Mouse (Mus musculus) lung, adult 2 months (tissue): ENCODE results near the gene Rpl35.

Experiments
- CTCF ChIP-seq: fragments of 200-500 bp; IDR thresholded peaks from 2 replicates; pipeline ENCODE4 v1.5.1; 2011; ENCODE audit warnings: mild to moderate bottlenecking, low read length, control low read depth; ENCODE audit not compliant: insufficient read depth
- POLR2A ChIP-seq: fragments of 200-500 bp; IDR thresholded peaks from 2 replicates; pipeline ENCODE4 v1.6.1; 2011; ENCODE audit warnings: low read depth, mild to moderate bottlenecking, control low read depth, low read length, borderline replicate concordance; ENCODE audit errors: extremely low read depth

DNA sequence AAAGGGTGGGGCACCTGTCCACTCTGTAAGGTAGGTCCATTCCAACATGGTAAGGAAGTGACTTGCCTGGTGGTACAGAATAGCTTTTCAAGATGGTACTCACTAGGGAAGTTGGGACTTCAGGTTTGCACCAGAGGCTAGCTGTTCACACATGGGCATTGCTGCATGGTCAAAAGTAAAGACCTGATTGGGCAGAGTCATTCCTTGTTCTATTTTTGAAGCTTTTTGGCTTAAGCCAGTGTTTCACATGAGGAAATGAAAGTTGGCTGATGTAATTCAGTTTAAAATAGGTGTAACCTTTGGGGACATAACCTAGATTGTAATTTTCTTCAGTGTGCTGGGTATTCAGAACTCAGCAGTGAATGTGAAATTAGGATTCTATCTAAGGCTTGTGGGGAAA lies 5.8 kb upstream of the Rpl35 start:
- TF ChIP-seq CTCF (no peak), POLR2A (no peak)
